Mouse (Mus musculus) adrenal gland, adult 8-10 months (tissue): ENCODE data around the gene Zmynd19. TPM values are rescaled to one million over a fixed set of nuclear protein-coding genes. Genes with fewer than 3 reads are reported as not detected.
"Not testable (repeated sequence)": the region's sequence is repeated elsewhere in the genome, so short reads cannot be mapped to it uniquely, and the experiment has no call there.

ENCODE experiments used
- DNase-seq: peaks from one replicate; pipeline ENCODE4 v3.0.0; 2022
- total RNA-seq, 4 experiments: library from RNA; stranded (reverse); gene quantifications; 2 replicates each; pipeline ENCODE4 v1.2.4; 2022

The Zmynd19 gene
- total RNA-seq, 4 experiments from 2014 or later, result 20.5 to 30.3 (median 24.1) TPM

DNA sequence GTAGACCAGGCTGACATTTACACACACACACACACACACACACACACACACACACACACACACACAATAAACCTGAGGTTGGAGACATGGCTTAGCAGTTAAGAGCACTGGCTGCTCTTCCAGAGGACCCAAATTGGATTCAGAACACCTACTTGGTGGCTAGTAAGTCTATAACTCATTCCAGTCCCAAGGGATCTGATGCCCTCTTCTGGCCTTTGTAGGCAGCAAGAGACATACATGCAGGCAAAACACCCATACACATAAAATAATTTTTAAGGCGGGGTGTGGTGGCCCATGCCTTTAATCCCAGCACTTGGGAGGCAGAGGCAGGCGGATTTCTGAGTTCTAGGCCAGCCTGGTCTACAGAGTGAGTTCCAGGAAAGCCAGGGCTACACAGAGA, 5.3 kb upstream of the Zmynd19 start:
- DNase-seq, result not testable (repeated sequence)

DNA sequence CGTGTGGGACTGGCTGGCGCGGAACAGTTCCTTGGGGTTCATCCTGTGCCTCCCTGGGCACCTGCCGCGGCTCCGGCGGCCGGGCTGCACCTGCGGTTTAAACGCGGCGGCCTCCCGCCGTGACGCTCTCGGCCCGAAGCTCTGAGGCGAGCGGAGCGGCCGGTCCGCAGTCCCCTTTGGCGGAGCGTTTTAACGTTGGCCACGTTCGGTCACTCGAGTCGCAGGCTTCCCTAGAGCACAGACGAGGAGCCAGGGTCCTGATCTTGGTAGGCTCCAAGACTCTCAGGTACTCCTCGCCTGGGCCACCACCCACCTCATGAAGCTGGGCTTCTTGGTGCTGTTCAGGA, 570 bp downstream of the Zmynd19 start:
- DNase-seq, result no peak

DNA sequence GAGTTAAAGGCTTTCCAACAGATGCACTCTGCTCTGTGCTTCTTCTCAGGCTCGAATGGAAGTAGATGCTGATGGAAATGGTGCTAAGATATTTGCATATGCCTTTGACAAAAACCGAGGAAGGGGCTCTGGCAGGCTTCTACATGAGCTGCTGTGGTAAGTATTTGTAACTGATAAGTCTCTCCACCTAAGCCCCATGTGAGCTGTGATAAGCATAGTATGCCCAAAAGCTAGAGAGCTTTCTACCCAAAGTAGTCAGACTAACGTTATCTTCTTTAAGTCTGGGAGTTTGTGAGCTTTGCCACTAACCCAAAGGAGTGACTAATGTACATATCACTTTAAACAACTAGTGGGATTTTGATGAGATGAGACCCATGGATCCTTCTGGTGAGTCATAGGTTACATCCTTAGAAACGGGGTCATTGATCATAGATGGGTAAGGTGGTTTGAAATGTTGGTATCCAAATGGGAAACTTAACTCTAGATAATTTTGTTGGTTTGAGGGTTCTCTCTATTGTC, 3.0 kb downstream of the Zmynd19 start:
- DNase-seq, result no peak

- peak; percentile 40 for DNase-seq
These were observed 11.3 kb downstream of the Zmynd19 start for GRCm38 (mm10) chr2:24960910-24961309.

DNA sequence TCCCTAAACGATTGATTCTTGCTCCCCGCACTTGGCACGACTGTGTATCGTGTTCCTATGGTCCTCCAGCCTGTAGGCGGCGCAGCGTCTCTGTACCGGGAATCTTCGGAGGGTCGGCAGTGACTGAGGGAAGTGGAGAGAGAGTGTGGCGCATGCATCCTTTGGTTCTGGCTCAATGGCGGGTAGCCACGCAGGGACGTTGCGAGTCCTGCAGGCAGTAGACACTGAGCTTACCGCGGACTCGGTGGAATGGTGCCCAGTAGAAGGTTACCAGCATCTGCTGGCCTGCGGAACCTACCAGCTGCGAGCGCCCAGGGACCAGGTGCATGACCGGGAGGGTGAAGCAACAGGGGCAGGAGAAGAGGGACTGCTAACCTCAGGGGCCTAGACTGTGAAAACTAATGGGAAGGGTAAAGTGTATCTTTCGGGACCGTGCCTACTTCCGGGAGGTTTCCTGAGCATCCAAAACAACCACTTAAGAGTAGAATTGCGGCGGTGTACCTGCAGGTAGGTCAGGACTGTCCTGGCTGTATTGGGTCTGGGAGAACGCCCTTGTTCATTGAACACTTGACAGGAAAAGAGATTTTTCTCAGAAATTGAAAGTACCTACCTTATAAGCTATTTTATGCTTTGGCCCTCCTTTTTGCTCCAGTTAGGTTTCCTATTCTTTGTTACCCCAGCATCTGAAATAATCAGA, 12.9 kb downstream of the Zmynd19 start, which contains the start of gene Dph7:
Gene Dph7, plus strand, starts transcription at position 97 of the 697 bp plus-strand sequence.
- DNase-seq, result peak; percentile 68

DNA sequence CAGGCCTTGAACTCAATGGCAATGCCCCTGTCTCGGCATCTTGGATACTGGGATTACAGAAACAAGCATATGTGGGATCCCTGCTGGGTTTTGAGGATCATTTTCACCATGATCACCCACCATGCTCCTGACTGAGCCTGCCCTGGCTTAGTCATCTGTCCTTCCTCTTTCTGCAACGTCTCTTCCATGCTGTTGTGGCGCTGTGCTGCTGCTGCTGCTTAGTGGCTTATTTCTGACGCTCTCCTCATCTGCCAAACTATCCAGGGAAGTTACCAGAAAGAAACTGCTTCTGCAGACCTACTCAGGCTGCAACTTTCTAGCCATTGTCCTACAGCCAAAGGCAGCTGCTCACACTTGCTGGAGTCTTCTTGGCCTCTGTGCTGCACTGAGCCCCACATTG, 20.8 kb downstream of the Zmynd19 start:
- no peak for DNase-seq

- DNase-seq, result not testable (repeated sequence)
These were observed 24.9 kb downstream of the Zmynd19 start for GRCm38 (mm10) chr2:24974452-24974851.

- DNase-seq, result peak; percentile 97
These were observed 25.5 kb downstream of the Zmynd19 start, which contains the start of gene Mrpl41 for GRCm38 (mm10) chr2:24974906-24975703. Gene Mrpl41, minus strand, starts transcription at chr2:24975098.

GRCm38 (mm10) chr2:24975704-24976297, 26.2 kb downstream of the Zmynd19 start, which contains the start of gene Pnpla7:
Gene Pnpla7, plus strand, starts transcription at chr2:24976033.
- peak; percentile 82 for DNase-seq

GRCm38 (mm10) chr2:24976960-24977359, 27.4 kb downstream of the Zmynd19 start:
- no peak for DNase-seq

DNA sequence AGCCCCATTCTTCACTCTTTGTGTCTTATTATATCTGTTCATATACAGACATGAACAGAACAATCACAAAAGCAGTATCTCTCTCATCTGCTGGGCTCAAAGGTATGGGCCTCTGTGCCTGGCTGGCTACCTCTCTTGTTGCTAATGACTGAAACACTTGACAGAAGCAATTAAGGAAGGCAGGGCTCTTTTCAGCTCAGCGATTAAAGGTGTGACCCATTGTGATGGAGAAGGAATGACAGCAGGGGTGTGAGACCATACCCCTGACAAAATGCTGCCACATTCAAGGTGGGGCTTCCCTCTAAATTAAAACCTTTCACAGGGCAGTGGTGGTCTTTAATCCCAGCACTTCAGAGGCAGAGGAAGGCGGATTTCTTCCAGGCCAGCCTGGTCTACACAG, 38.2 kb downstream of the Zmynd19 start:
- DNase-seq, result no peak

GRCm38 (mm10) chr2:24995332-24995731, 45.7 kb downstream of the Zmynd19 start:
- no peak for DNase-seq

GRCm38 (mm10) chr2:24996471-24996870, 46.9 kb downstream of the Zmynd19 start:
- peak; percentile 89 for DNase-seq

GRCm38 (mm10) chr2:25000544-25001235, 51.1 kb downstream of the Zmynd19 start:
- no peak for DNase-seq

- DNase-seq, result no peak
These were observed 54.6 kb downstream of the Zmynd19 start for GRCm38 (mm10) chr2:25003946-25004786.

DNA sequence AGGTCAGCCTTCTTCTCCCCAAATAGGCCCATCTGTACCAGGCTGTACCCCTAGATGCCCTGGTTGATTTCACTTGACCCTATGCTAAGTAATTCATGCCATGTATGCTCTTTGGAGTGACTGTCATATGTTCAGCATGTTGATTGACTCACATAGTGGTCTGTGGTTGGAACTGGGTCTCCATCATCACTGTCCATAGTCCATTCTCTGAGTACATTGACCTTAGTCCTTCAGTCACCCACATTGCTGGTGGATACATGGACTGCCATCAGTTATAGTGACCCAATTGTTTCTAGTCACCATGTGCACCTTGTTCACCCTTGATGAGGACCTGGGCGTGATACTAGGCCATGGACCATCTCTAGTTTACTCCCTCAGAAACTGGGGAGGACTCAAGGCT, 57.2 kb downstream of the Zmynd19 start:
- DNase-seq, result no peak

- DNase-seq, result no peak
These were observed 58.7 kb downstream of the Zmynd19 start for GRCm38 (mm10) chr2:25008250-25008649.
